Mouse (Mus musculus) central nervous system, embryonic 11.5 days (tissue): ENCODE data around the gene Galnt17. TPM values are rescaled to one million over a fixed set of nuclear protein-coding genes. Genes with fewer than 3 reads are reported as not detected.

ENCODE experiments used
- polyA plus RNA-seq: library from polyadenylated mRNA; depleted of rRNA; stranded (reverse); fragments of >200 nt; gene quantifications from 2 replicates; pipeline ENCODE4 v1.2.3, GENCODE M21; 2012; rRNA removed

Galnt17 gene
- polyA plus RNA-seq = 2.8 and 3.1 TPM in 2 replicates

DNA sequence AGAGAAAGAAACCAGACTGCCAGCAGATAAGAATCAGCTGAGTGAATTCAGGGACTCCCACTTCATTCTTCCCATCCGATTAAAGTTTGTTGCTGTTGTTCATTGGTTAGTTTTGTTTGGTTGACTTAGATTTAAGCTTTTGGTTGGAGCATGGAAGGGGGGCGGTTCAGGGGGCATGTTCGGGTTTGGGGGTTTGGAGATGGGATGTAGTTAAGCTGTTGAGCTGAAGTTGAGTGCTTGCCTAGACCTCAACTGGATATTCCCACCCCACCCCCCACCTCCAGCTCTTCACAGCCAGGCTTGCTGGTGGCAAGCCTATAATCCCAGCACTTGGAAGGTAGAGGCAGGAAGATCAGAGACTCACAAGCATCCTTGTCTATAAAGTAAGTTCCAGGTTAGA is at the start of gene Galnt17:
Gene Galnt17 (minus strand): TSS at position 101 of the 400 bp plus-strand sequence.

